Mouse (Mus musculus) embryonic fibroblast, embryonic 13.5 days (primary cell): Measurements from ENCODE around the gene Dbn1.

Experiments
- CTCF ChIP-seq: IDR thresholded peaks from 2 replicates; pipeline ENCODE4 v1.5.1; 2011; ENCODE audit warnings: mild to moderate bottlenecking, control low read depth, low read length, moderate library complexity, borderline replicate concordance; ENCODE audit not compliant: insufficient read depth
- POLR2A ChIP-seq: IDR thresholded peaks from 2 replicates; pipeline ENCODE4 v1.6.1; 2011; ENCODE audit warnings: low read depth, mild to moderate bottlenecking, control low read depth, low read length, moderate library complexity

DNA sequence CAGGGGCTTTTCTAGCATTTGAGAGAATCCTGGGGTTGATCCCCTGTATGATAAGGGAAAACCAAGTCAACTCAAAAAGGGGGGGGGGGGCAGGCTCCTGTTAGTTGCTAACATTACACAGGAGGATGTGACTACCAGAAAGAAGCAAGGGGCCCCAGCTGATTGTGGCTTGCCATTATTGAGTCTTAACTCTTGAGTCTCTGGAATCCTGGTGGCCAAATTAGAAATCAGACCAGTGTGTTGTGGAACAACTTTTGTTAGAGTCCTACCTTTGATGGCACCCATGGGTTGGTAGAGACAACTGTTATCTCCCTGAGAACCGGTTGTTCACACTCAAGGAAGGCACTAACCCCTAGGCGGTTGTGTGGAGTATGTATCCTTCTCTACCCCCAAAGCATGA is 24.9 kb downstream of the Dbn1 start:
- TF ChIP-seq CTCF (no peak), POLR2A (no peak)
